Comparison of ENCODE assay signal across 22 mouse cellular contexts in genomic region chr11:112611073-112611472, GRCm38 (mm10).
DNase-seq lines count a peak whose midpoint lies in the region; ATAC-seq lines count a peak whose summit lies in the region.
"Had no signal": no experiment of that assay in that cellular context is flagged by ENCODE, and none has a peak within 500 bp of the region (broad histone marks: within the 10 kb centered on the region; RNA-seq: fewer than 3 reads in every experiment).

No protein-coding gene starts in this region.

- no peaks in the 10 kb centered on the region for H3K36me3 ChIP-seq in limb, embryonic 12.5 days
- no peaks in the 10 kb centered on the region for H3K36me3 ChIP-seq in limb, embryonic 10.5 days
- no peaks in the 10 kb centered on the region for H3K36me3 ChIP-seq in limb, embryonic 15.5 days
- H3K36me3 ChIP-seq: embryonic facial prominence, embryonic 15.5 days; forebrain, embryonic 15.5 days; heart, embryonic 15.5 days; hindbrain, embryonic 10.5 days; intestine, embryonic 15.5 days had no signal

- H3K4me2 ChIP-seq in limb, embryonic 12.5 days, result no peak overlapping the region
- no peak overlapping the region for H3K4me2 ChIP-seq in limb, embryonic 15.5 days
- H3K4me2 ChIP-seq: embryonic facial prominence, embryonic 15.5 days; forebrain, embryonic 15.5 days; heart, embryonic 11.5 days; heart, embryonic 15.5 days; hindbrain, embryonic 14.5 days; intestine, embryonic 15.5 days had no signal

- H3K9me3 ChIP-seq in limb, embryonic 12.5 days, result no peaks in the 10 kb centered on the region
- H3K9me3 ChIP-seq in limb, embryonic 10.5 days (replicated peaks), result no peaks in the 10 kb centered on the region
- no peaks in the 10 kb centered on the region for H3K9me3 ChIP-seq in limb, embryonic 15.5 days
- H3K9me3 ChIP-seq: embryonic facial prominence, embryonic 15.5 days; forebrain, embryonic 15.5 days; heart, embryonic 15.5 days; hindbrain, embryonic 10.5 days; intestine, embryonic 15.5 days had no signal

- 0 out of 2 replicates have a peak overlapping the region, but pooled peaks have one; percentile 23 for H3K27ac ChIP-seq in limb, embryonic 12.5 days
- H3K27ac ChIP-seq in limb, embryonic 10.5 days, result no peak overlapping the region; the same call in 1 of the 2 replicates
- H3K27ac ChIP-seq in limb, embryonic 15.5 days, result peak overlapping the region; percentile 50; the same call in 1 of the 2 replicates
- H3K27ac ChIP-seq: embryonic facial prominence, embryonic 15.5 days; forebrain, embryonic 15.5 days; gastrocnemius, adult 2 months; heart, adult 2 months; heart, embryonic 15.5 days; hindbrain, embryonic 10.5 days; hindbrain, embryonic 14.5 days; intestine, embryonic 15.5 days had no signal

- peaks cover 15% of the 10 kb centered on the region for H3K4me1 ChIP-seq in limb, embryonic 12.5 days (replicated peaks)
- H3K4me1 ChIP-seq in limb, embryonic 10.5 days, result peaks cover 15% of the 10 kb centered on the region; the same call in 1 of the 2 replicates
- peaks cover 14% of the 10 kb centered on the region for H3K4me1 ChIP-seq in limb, embryonic 15.5 days
- H3K4me1 ChIP-seq: embryonic facial prominence, embryonic 15.5 days; forebrain, embryonic 15.5 days; heart, embryonic 15.5 days; hindbrain, embryonic 10.5 days; intestine, embryonic 15.5 days had no signal

- no peak overlapping the region for H3K4me3 ChIP-seq in limb, embryonic 12.5 days (replicated peaks)
- H3K4me3 ChIP-seq in limb, embryonic 10.5 days, result no peak overlapping the region
- no peak overlapping the region for H3K4me3 ChIP-seq in limb, embryonic 15.5 days
- H3K4me3 ChIP-seq: embryonic facial prominence, embryonic 15.5 days; erythroblast, embryonic 14.5 days; forebrain, embryonic 15.5 days; gastrocnemius, adult 2 months; heart, adult 2 months; heart, embryonic 15.5 days; hindbrain, embryonic 10.5 days; intestine, embryonic 15.5 days had no signal

- peak; percentile 73; the same call in 1 of the 2 replicates for ATAC-seq in frontal cortex, adult (ENCODE audit: low TSS enrichment)
- no peak for ATAC-seq in limb, embryonic 12.5 days (ENCODE audit: insufficient number of reproducible peaks, insufficient read depth, low FRiP score, low TSS enrichment, low read depth)
- no peak for ATAC-seq in limb, embryonic 15.5 days (ENCODE audit: insufficient number of reproducible peaks, low FRiP score, low TSS enrichment, low read depth)
- ATAC-seq: forebrain, embryonic 15.5 days; intestine, embryonic 15.5 days had no signal

- DNase-seq in frontal cortex, postnatal 14 days (ENCODE audit: low spot score in 2 of 2), result no peak
- DNase-seq in limb, embryonic 10.5 days (ENCODE audit: low spot score), result no peak
- no peak for DNase-seq in adrenal gland, postnatal 4 days (ENCODE audit: low spot score in 2 of 2)
- no peak for DNase-seq in cerebellum, adult 11-12 months
- DNase-seq: adrenal gland, postnatal 10 days; cerebellum, adult 2 months; cerebellum, postnatal 14 days; embryo, embryonic 11 days; gastrocnemius, adult 2 months; gastrocnemius, postnatal 25 days; heart, adult 2 months had no signal

- 63% methylated on average over 11 of the region's 11 CpGs for WGBS in limb, embryonic 12.5 days
- WGBS in limb, embryonic 10.5 days, result 82% methylated on average over 11 of the region's 11 CpGs
- 45% methylated on average over 11 of the region's 11 CpGs for WGBS in limb, embryonic 15.5 days

- no peaks in the 10 kb centered on the region for H3K27me3 ChIP-seq in limb, embryonic 12.5 days
- H3K27me3 ChIP-seq in limb, embryonic 10.5 days (ENCODE audit: low read depth, poor library complexity, severe bottlenecking), result no peaks in the 10 kb centered on the region
- H3K27me3 ChIP-seq in limb, embryonic 15.5 days, result no peaks in the 10 kb centered on the region
- H3K27me3 ChIP-seq: embryonic facial prominence, embryonic 15.5 days; forebrain, embryonic 15.5 days; heart, embryonic 15.5 days; intestine, embryonic 15.5 days had no signal

- no peak overlapping the region for H3K9ac ChIP-seq in limb, embryonic 12.5 days (replicated peaks)
- H3K9ac ChIP-seq in limb, embryonic 15.5 days, result no peak overlapping the region
- H3K9ac ChIP-seq: embryonic facial prominence, embryonic 15.5 days; forebrain, embryonic 15.5 days; heart, embryonic 15.5 days; hindbrain, embryonic 14.5 days; intestine, embryonic 15.5 days had no signal
